Mouse (Mus musculus): ENCODE results near the gene Shmt2. TPM values are rescaled to one million over a fixed set of nuclear protein-coding genes. Genes with fewer than 3 reads are reported as not detected.

The Shmt2 gene
- total and polyA plus RNA-seq, 2 experiments from 2014 or later, result 49.9 to 91.1 TPM

GRCm38 (mm10) chr10:127509837-127510701 lies 12.2 kb downstream of the Shmt2 start:
- H3K9ac ChIP-seq (replicated peaks; ENCODE audit: low read length), result peak overlapping the region; percentile 73; the same call in 1 of the 2 replicates
- TF ChIP-seq CTCF (IDR thresholded peaks at IDR 0.05; ENCODE audit: low read depth), result no peak
- H3K4me3 ChIP-seq (ENCODE audit: low read length), result peak overlapping the region; percentile 32
- peak overlapping the region; percentile 61 for H3K4me2 ChIP-seq (ENCODE audit: low read depth, low read length)
- H3K27ac ChIP-seq, result peak overlapping the region; percentile 98
- no peaks in the 10 kb centered on the region for H3K9me3 ChIP-seq (ENCODE audit: low read length)
- 12% methylated on average over 17 of the region's 17 CpGs for WGBS
- DNase-seq (ENCODE audit: low spot score), result peak; percentile 84
- ATAC-seq, result peak; percentile 8; the same call in 1 of the 2 replicates
- peaks cover 34% of the 10 kb centered on the region for H3K4me1 ChIP-seq (ENCODE audit: insufficient read depth, low read length)
- no peaks in the 10 kb centered on the region for H3K27me3 ChIP-seq (ENCODE audit: insufficient read depth, low read length)
- H3K36me3 ChIP-seq (ENCODE audit: insufficient read depth, low read length), result no peaks in the 10 kb centered on the region

GRCm38 (mm10) chr10:127509051-127509836 lies 13.0 kb downstream of the Shmt2 start:
- TF ChIP-seq CTCF (IDR thresholded peaks at IDR 0.05; ENCODE audit: low read depth), result peak; percentile 94

GRCm38 (mm10) chr10:127508239-127508638 lies 14.0 kb downstream of the Shmt2 start:
- Histone ChIP-seq H3K4me1 (ENCODE audit: insufficient read depth, low read length) (peaks cover 30% of the 10 kb centered on the region), H3K9ac (replicated peaks; ENCODE audit: low read length) (0 out of 2 replicates have a peak overlapping the region, but pooled peaks have one; percentile 25), H3K4me2 (ENCODE audit: low read depth, low read length) (peak overlapping the region; percentile 61), H3K9me3 (ENCODE audit: low read length) (no peaks in the 10 kb centered on the region), H3K27me3 (ENCODE audit: insufficient read depth, low read length) (no peaks in the 10 kb centered on the region), H3K4me3 (ENCODE audit: low read length) (no peak overlapping the region), H3K27ac (peak overlapping the region; percentile 22; the same call in 1 of the 2 replicates), H3K36me3 (ENCODE audit: insufficient read depth, low read length) (no peaks in the 10 kb centered on the region)
- 6% methylated on average over 15 of the region's 15 CpGs for WGBS
- peak; percentile 82 for TF ChIP-seq CTCF (IDR thresholded peaks at IDR 0.05; ENCODE audit: low read depth)
- peak; percentile 89 for DNase-seq (ENCODE audit: low spot score)
- no peak for ATAC-seq

More at GRCm38 (mm10) chr10:127509051-127509836, 13.0 kb downstream of the Shmt2 start:
- Histone ChIP-seq H3K27me3 (ENCODE audit: insufficient read depth, low read length) (no peaks in the 10 kb centered on the region), H3K27ac (peak overlapping the region; percentile 98), H3K9me3 (ENCODE audit: low read length) (no peaks in the 10 kb centered on the region), H3K4me3 (ENCODE audit: low read length) (peak overlapping the region; percentile 32), H3K4me2 (ENCODE audit: low read depth, low read length) (peak overlapping the region; percentile 61), H3K4me1 (ENCODE audit: insufficient read depth, low read length) (peaks cover 34% of the 10 kb centered on the region), H3K9ac (replicated peaks; ENCODE audit: low read length) (peak overlapping the region; percentile 39; the same call in 1 of the 2 replicates), H3K36me3 (ENCODE audit: insufficient read depth, low read length) (no peaks in the 10 kb centered on the region)
- ATAC-seq, result peak; percentile 76
- peak; percentile 97 for DNase-seq (ENCODE audit: low spot score)
- 1% methylated on average over 35 of the region's 35 CpGs for WGBS

- H3K27ac ChIP-seq, result no peak within 1 kb of the TSS
- H3K4me2 ChIP-seq (ENCODE audit: low read depth, low read length), result no peak within 1 kb of the TSS
- no peaks in the 10 kb centered on the region for H3K27me3 ChIP-seq (ENCODE audit: insufficient read depth, low read length)
- no peak for TF ChIP-seq CTCF (IDR thresholded peaks at IDR 0.05; ENCODE audit: low read depth)
- WGBS, result 77% methylated on average over 13 of the region's 13 CpGs
- peaks cover 20% of the 10 kb centered on the region; the same call in 1 of the 2 replicates for H3K36me3 ChIP-seq (ENCODE audit: insufficient read depth, low read length)
- no peaks in the 10 kb centered on the region for H3K4me1 ChIP-seq (ENCODE audit: insufficient read depth, low read length)
- ATAC-seq, result no peak
- no peaks in the 10 kb centered on the region for H3K9me3 ChIP-seq (ENCODE audit: low read length)
- H3K4me3 ChIP-seq (ENCODE audit: low read length), result no peak within 1 kb of the TSS
- no peak for DNase-seq (ENCODE audit: low spot score)
- no peak within 1 kb of the TSS for H3K9ac ChIP-seq (replicated peaks; ENCODE audit: low read length)
These were observed 21.1 kb downstream of the Shmt2 start, which contains the start of gene Stac3 for GRCm38 (mm10) chr10:127500894-127501893. TSS of gene Stac3 (plus strand) at chr10:127501686.

GRCm38 (mm10) chr10:127500042-127500441 lies 22.2 kb downstream of the Shmt2 start:
- WGBS, result 90% methylated on average over 4 of the region's 4 CpGs
- H3K4me1 ChIP-seq (ENCODE audit: insufficient read depth, low read length), result no peaks in the 10 kb centered on the region
- H3K27me3 ChIP-seq (ENCODE audit: insufficient read depth, low read length), result no peaks in the 10 kb centered on the region
- ATAC-seq (no peak), DNase-seq (ENCODE audit: low spot score) (no peak)
- peaks cover 28% of the 10 kb centered on the region; the same call in 1 of the 2 replicates for H3K36me3 ChIP-seq (ENCODE audit: insufficient read depth, low read length)
- H3K9ac ChIP-seq (replicated peaks; ENCODE audit: low read length), result no peak overlapping the region
- no peak overlapping the region for H3K27ac ChIP-seq
- TF ChIP-seq CTCF (IDR thresholded peaks at IDR 0.05; ENCODE audit: low read depth), result no peak
- H3K4me2 ChIP-seq (ENCODE audit: low read depth, low read length), result no peak overlapping the region
- no peak overlapping the region for H3K4me3 ChIP-seq (ENCODE audit: low read length)
- no peaks in the 10 kb centered on the region for H3K9me3 ChIP-seq (ENCODE audit: low read length)
